Mouse (Mus musculus) olfactory bulb, adult 2 months (tissue): ENCODE measurements around the gene Gm49342. TPM values are rescaled to one million over a fixed set of nuclear protein-coding genes. Genes with fewer than 3 reads are reported as not detected.
"Not testable (repeated sequence)": the region's sequence is repeated elsewhere in the genome, so short reads cannot be mapped to it uniquely, and the experiment has no call there.

Experiments
- H3K27ac ChIP-seq: fragments of 200-500 bp; 2 replicates; pipeline ENCODE4 v1.5.1; 2012; ENCODE audit warnings: low read depth, low read length; ENCODE audit not compliant: insufficient read depth
- H3K4me1 ChIP-seq: fragments of 200-500 bp; 2 replicates; pipeline ENCODE4 v1.6.1; 2012; ENCODE audit warnings: low read length; ENCODE audit not compliant: control insufficient read depth, insufficient read depth
- H3K4me3 ChIP-seq: fragments of 200-500 bp; 2 replicates; pipeline ENCODE4 v1.5.1; 2012; ENCODE audit warnings: mild to moderate bottlenecking, low read depth, low read length, moderate library complexity; ENCODE audit not compliant: insufficient read depth
- CTCF ChIP-seq: fragments of 200-500 bp; IDR thresholded peaks from 2 replicates; pipeline ENCODE4 v1.5.1; 2012; ENCODE audit warnings: low read depth, mild to moderate bottlenecking, low read length, moderate library complexity; ENCODE audit not compliant: insufficient read depth
- POLR2A ChIP-seq: fragments of 200-500 bp; IDR thresholded peaks from 2 replicates; pipeline ENCODE4 v1.6.1; 2012; ENCODE audit warnings: mild to moderate bottlenecking, low read depth, low read length, moderate library complexity; ENCODE audit not compliant: insufficient read depth
- WGBS: fragments of 180-500 bp; shearing (Covaris S2); methylation state at CpG from one replicate; pipeline ENCODE4 v1.1.7; 2018; 5-methylcytosine and 5-hydroxymethylcytosine counted together
- polyA plus RNA-seq: library from polyadenylated mRNA; stranded (reverse); fragments of >200 nt; gene quantifications from 2 replicates; pipeline ENCODE4 v1.2.4, GENCODE M21; 2012; ENCODE audit warnings: low replicate concordance; ENCODE audit not compliant: missing spikeins, insufficient read depth, insufficient read length

Gene Gm49342
- polyA plus RNA-seq, 1 experiment = not detected

DNA sequence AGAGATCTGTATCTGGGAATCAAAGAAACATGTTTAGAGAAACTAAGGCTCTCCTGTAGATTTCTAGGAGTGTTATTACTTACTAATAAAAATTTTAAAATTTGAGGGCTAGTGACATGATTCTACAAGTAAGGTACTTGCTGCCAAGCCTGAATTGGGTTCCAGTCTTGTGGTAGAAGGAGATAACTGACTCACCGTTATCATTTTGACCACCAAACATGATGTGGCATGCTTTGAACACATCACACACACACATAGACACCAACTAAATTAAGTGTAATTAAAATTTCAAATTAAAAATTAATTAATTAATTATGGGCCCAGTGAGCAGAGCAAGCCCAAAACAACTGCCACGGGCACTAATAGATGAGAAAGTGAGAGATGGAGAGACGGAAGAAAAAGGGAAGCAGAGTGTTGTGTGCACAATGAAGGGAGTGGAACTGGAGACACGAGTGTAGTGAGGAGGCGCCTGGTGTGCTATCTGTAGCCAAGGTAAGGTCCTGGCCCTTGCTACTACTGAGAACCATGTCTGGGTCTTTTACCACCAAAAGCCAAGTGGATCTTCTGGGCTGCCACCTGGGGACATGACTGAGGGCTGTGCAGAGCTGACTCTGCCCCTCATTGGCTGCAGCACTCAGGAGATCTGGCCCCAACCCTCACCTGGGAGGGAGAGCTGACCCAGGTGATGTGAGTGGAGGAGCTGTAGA lies 14.1 kb downstream of the Gm49342 start:
- H3K4me1 ChIP-seq, H3K27ac ChIP-seq, H3K4me3 ChIP-seq: not testable (repeated sequence)
- 93% methylated on average over 5 of the region's 5 CpGs for WGBS

DNA sequence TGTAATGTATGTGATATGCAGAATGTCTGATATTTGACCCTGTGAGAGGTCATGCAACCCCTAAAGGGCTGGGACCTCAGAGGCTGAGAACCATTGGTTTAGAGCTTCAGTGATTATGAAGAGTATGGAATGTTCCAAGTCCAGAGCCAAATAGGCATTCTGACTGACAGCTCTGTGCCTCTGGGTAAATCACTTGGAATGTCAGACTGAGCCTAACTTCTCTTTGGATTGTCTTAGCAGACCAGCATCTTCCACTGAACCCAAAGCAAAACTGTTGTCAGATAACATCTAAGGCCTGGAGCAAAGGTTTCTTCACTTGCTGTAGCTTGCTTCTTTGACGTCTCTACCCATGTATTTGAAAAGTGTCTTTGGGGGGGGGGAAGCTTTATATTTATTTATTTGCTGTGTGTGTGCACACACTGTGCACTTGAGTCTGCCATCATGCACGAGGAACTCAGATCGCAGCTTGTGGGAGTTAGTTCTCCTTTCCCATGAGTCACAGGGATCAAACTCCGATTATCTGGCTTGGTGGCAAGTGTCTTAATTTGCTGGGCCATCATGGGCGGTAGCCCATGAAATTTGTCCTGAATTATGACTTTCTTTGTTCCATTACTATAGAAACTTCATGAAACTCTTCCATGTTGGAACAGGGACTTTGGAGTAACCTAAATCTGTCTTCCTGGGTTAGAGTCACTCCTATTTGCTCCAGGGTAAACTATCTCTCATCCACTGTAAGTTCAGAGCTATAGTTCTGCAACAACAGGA lies 24.1 kb downstream of the Gm49342 start:
- WGBS = 79% methylated on average over 5 of the region's 5 CpGs
- H3K4me1 ChIP-seq = peaks cover 3% of the 10 kb centered on the region; the same call in 1 of the 2 replicates
- TF ChIP-seq POLR2A (no peak), CTCF (no peak)
- H3K27ac ChIP-seq = no peak overlapping the region
- no peak overlapping the region for H3K4me3 ChIP-seq

DNA sequence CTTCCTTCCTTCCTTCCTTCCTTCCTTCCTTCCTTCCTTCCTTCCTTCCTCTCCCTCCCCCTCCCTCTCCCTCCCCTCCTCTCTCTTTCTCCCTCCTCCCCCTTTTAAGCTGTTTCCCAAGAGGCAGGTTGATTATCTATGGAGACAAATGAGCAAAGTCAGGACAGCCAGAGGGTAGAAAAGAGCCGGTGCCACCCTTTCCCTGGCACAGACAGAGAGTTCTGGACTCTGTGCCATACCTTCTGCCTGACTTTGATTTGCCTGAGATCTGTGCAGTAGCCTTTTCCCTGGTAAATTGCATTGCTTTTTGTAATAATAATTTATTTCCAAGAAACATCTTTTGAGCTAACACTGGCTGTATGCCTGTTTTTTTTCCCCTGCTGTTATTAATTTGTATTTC lies 24.7 kb downstream of the Gm49342 start:
- TF ChIP-seq POLR2A = no peak
- Histone ChIP-seq H3K4me3 (no peak overlapping the region), H3K27ac (no peak overlapping the region), H3K4me1 (peaks cover 3% of the 10 kb centered on the region; the same call in 1 of the 2 replicates)
- WGBS = 12% methylated on average over 1 of the region's 1 CpGs

DNA sequence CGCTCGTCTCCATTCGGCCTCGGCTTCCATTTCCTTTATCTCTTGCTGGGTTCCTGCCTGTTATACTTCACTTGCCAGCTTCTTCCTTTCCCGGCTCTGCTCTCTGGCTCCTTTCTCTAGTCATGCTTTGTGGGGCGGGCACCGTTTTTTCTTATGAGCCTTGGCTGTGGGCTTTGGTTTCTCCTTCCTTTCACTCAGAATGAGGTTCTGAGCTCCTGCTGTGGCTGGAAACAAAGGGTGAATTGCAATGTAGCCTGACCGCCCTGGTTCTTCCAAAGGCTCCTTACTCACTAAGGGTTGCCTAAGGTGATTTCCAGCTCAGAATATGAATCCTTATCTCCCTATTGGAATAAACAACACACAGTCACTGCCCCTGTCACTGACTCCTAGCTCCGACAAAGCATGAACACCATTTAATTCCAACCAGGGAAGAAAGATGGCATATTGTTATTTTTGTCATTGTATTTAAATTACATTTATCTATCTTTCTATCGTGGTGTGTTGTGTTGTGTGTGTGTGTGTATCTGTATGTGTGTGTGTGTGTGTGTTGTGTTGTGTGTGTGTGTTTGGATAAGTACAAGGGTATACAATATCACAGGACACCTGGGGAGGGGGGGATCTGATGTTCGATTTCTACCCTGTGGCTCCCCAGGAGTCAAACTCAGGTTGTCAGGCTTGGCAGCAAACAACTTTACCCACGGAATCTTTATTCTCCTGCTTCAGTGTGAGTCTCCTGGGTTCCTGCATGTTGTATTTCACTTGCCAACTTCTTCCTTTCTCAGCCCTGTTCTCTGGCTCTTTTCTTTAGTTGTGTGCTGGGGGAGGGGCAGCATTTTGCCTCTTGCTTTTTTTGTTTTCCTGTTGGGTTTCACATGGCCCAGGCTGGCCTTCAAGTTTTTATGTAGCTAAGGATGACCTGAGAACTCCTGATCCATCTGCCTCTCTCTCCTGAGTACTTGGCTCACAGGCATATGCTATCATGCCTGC lies 25.5 kb downstream of the Gm49342 start:
- TF ChIP-seq POLR2A = no peak
- TF ChIP-seq CTCF = no peak
- peaks cover 3% of the 10 kb centered on the region; the same call in 1 of the 2 replicates for H3K4me1 ChIP-seq
- no peak overlapping the region for H3K4me3 ChIP-seq
- WGBS = 23% methylated on average over 12 of the region's 12 CpGs
- no peak overlapping the region for H3K27ac ChIP-seq

DNA sequence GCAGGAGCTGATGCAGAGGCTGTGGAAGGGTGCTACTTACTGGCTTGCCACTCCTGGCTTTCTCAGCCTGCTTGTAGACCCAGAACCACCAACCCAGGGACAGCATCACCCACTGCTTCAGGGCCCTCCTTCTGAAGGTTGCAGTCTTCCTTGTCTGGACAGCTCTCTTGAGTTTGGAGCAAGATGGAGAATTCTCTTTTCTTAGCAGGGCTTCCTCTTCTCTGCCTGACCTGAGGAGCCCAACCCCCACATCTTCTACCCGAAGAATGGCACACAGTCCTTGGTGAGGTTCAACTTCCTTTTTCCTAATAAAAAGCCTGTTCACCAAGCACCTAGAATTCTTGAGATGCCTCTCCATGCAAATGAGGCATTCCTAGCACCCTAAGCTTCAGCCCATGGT lies 26.5 kb downstream of the Gm49342 start:
- H3K4me1 ChIP-seq = peaks cover 3% of the 10 kb centered on the region; the same call in 1 of the 2 replicates
- WGBS = 83% methylated on average over 1 of the region's 1 CpGs
- H3K27ac ChIP-seq = no peak overlapping the region
- H3K4me3 ChIP-seq = no peak overlapping the region
- TF ChIP-seq CTCF (no peak), POLR2A (no peak)

DNA sequence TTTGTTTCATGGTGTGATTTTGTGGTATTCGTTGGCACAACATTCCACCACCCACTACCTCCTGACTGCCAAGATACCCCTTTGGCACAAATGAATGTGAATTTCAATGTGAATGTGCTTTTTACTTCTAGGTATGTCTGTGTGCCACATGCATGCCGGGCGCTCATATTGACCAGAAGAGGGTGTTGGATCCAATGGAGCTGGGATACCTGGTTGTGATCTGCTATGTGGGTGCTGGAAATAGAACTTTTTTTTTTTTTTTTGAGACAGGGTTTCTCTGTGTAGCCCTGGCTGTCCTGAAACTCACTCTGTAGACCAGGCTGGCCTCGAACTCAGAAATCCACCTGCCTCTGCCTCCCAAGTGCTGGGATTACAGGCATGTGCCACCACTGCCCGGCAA lies 28.7 kb downstream of the Gm49342 start:
- H3K4me3 ChIP-seq, H3K4me1 ChIP-seq: not testable (repeated sequence)
- 84% methylated on average over 5 of the region's 5 CpGs for WGBS

DNA sequence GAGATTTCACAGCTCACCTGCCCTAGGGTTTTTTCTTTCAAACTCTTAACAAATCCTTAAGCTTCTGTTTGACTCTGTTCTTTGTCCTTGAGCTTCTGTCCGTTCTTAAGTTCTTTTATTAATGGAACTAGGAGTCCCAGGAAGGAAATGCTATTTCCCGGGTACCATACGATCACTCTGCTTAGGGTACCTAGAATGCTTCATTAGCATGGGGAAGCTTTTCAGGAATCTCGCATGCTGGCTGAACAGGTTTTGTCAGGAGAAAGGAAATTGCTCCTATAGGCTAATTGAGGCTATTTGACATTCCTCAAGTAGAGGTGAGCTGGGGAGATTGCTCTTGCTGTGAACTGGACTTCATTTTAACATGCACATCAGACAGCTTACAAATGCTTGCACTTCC lies 29.4 kb downstream of the Gm49342 start:
- peaks cover 3% of the 10 kb centered on the region; the same call in 1 of the 2 replicates for H3K4me1 ChIP-seq
- TF ChIP-seq POLR2A (no peak), CTCF (no peak)
- WGBS = 66% methylated on average over 4 of the region's 4 CpGs

More for the DNA sequence above, 28.7 kb downstream of the Gm49342 start:
- not testable (repeated sequence) for H3K27ac ChIP-seq

DNA sequence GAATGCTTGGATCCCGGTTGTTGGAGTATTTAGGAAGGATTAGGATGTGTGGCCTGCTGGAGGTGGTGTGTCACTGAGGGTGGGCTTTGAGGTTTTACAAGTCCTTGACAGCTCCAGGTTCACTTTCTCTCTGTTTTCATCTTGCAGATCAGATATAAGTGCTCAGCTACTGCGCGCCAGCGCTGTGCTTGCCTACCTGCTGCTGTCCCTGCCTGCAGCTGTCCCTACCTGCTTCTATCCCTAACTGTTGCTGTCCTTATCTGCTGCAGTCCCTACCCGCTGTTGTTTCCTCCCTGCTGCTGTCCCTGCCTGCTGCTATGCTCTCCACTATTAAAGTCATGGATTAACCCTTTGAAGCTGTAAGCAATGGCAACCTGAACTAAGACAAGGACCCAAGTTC lies 30.7 kb downstream of the Gm49342 start:
- WGBS = 77% methylated on average over 5 of the region's 5 CpGs
- Histone ChIP-seq H3K27ac (no peak overlapping the region), H3K4me3 (no peak overlapping the region), H3K4me1 (no peaks in the 10 kb centered on the region)
- TF ChIP-seq CTCF (no peak), POLR2A (no peak)

More for the DNA sequence above, 29.4 kb downstream of the Gm49342 start:
- no peak overlapping the region for H3K27ac ChIP-seq
- H3K4me3 ChIP-seq = no peak overlapping the region

DNA sequence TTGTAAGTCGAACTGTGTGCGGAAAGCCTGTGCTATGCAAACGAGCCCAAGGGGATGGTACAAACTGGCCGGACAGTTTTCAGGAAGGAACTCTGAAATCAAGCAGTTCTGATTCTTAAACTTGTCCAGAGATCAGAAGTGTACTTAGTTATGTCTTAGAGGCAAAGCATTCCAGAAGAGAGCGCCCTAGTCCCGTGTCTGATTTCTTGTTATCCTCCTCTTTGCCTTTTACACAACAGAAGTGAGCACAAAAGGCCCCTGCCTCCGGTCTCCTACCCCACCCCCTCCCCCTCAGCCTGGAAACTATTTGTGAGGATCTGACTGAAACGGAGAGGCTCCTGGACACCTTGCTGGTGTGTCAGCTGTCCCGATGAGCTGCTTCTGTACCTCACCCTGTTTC lies 32.4 kb downstream of the Gm49342 start:
- H3K4me1 ChIP-seq = no peaks in the 10 kb centered on the region
- H3K4me3 ChIP-seq = no peak overlapping the region
- TF ChIP-seq POLR2A = no peak
- no peak for TF ChIP-seq CTCF
- 16% methylated on average over 9 of the region's 9 CpGs for WGBS
- no peak overlapping the region for H3K27ac ChIP-seq

DNA sequence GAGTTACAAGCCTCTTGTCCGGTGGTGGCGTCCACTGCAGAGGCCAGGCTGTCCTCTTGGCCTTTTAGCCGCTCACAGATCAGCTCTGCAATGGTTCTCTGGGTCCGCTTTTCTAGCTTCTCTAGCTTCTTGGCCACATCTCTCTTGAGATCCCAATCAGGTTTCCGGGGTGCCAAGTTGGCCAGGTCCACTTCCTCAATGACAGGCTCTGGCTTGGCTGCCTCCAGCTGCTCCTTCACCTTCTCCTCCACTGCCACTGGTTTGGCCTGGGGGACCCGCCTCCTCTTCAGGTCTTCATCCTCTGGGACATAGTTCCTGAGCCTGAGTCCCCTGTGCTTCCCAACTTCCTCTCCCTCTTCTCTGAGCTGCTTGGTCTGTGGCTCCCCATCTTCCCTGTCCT lies 34.1 kb downstream of the Gm49342 start:
- not testable (repeated sequence) for H3K27ac ChIP-seq, H3K4me1 ChIP-seq, H3K4me3 ChIP-seq
- 92% methylated on average over 6 of the region's 6 CpGs for WGBS
